Mouse (Mus musculus): Measurements from ENCODE around the gene Ppp1ca. TPM values are rescaled to one million over a fixed set of nuclear protein-coding genes. Genes with fewer than 3 reads are reported as not detected.

Ppp1ca gene
- total and polyA plus RNA-seq, 3 experiments = 389 to 635 (median 502) TPM

GRCm38 (mm10) chr19:4242416-4242815 lies 50.6 kb downstream of the Ppp1ca start:
- Histone ChIP-seq H3K79me2 (replicated peaks; ENCODE audit: control insufficient read depth, extremely low read depth, insufficient read depth, poor library complexity, severe bottlenecking) (no peaks in the 10 kb centered on the region), H3K27me3 (replicated peaks) (peaks cover 4% of the 10 kb centered on the region), H3K27ac (ENCODE audit: insufficient read depth, low read depth) (no peak overlapping the region), H3K9ac (ENCODE audit: insufficient read depth, low read depth) (no peak overlapping the region), H3K9me3 (replicated peaks; ENCODE audit: low read length) (peaks cover 2% of the 10 kb centered on the region), H3K4me1 (ENCODE audit: control insufficient read depth in 1 of 2, insufficient read depth in 2 of 2) (peaks cover 0 to 5% of the 10 kb centered on the region in 2 experiments; a peak in 2 of 4 replicates), H3K4me2 (ENCODE audit: insufficient read depth, low read depth, poor library complexity, severe bottlenecking) (no peak overlapping the region), H3K36me3 (replicated peaks in 1 of 2; ENCODE audit: control insufficient read depth in 1 of 2, insufficient read depth in 1 of 2, low read length in 1 of 2) (no peaks in the 10 kb centered on the region), H3K4me3 (replicated peaks in 1 of 3; ENCODE audit: low read depth in 2 of 3, low read length in 2 of 3, poor library complexity in 1 of 3) (no peak overlapping the region)
- TF ChIP-seq SMC3 (IDR thresholded peaks at IDR 0.05; ENCODE audit: low read depth, low read length) (peak; percentile 49), CTCF (conservative IDR thresholded peaks at IDR 0.05 in 1 of 2, IDR thresholded peaks at IDR 0.05 in 1 of 2; ENCODE audit: low read depth in 2 of 2, low read length in 2 of 2) (peak in 1 of 2 experiments; percentile 61; a peak in 2 of 4 replicates), RAD21 (IDR thresholded peaks at IDR 0.05; ENCODE audit: low read depth, low read length) (peak; percentile 37), RCOR1 (conservative IDR thresholded peaks at IDR 0.05; ENCODE audit: low read depth, low read length) (no peak)
- no peak for DNase-seq (ENCODE audit: extremely low read depth)
- in situ Hi-C loops (cut with MboI; ENCODE audit: low pct_ligation_motif_present, low pct_unique_long_range_greater_than_20kb, low sequenced_read_pairs) = no loop called here
- dilution Hi-C loops (cut with MboI; ENCODE audit: extremely low pct_ligation_motif_present, extremely low pct_unique_long_range_greater_than_20kb, low sequenced_read_pairs) = no loop called here

DNA sequence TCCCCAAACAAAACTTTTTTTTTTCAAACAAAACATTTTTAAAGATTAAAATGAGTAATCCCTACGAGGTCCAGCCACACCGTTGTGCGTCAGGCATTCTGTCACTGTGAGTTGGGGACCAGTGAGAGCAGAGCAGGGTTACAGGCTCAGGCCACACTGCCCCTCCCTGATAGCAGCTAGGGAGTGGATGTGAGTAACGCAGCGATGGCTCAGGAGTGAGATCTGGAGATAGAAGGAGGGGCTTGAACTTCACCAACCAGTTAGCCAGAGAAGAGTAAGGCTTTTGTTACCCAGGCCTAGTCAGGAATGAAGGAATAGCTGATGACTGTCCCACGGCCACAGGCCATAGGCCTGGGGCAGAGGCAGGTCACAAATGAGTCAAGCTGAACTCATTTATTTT lies 52.9 kb downstream of the Ppp1ca start:
- DNase-seq (ENCODE audit: extremely low read depth) = no peak
- dilution Hi-C loops (cut with MboI; ENCODE audit: extremely low pct_ligation_motif_present, extremely low pct_unique_long_range_greater_than_20kb, low sequenced_read_pairs) = no loop called here
- in situ Hi-C loops (cut with MboI; ENCODE audit: low pct_ligation_motif_present, low pct_unique_long_range_greater_than_20kb, low sequenced_read_pairs) = no loop called here
- Histone ChIP-seq H3K36me3 (replicated peaks in 1 of 2; ENCODE audit: control insufficient read depth in 1 of 2, insufficient read depth in 1 of 2, low read length in 1 of 2) (no peaks in the 10 kb centered on the region), H3K79me2 (replicated peaks; ENCODE audit: control insufficient read depth, extremely low read depth, insufficient read depth, poor library complexity, severe bottlenecking) (no peaks in the 10 kb centered on the region), H3K4me3 (replicated peaks in 1 of 3; ENCODE audit: low read depth in 2 of 3, low read length in 2 of 3, poor library complexity in 1 of 3) (no peak overlapping the region), H3K9ac (ENCODE audit: insufficient read depth, low read depth) (no peak overlapping the region), H3K4me2 (ENCODE audit: insufficient read depth, low read depth, poor library complexity, severe bottlenecking) (no peak overlapping the region), H3K9me3 (replicated peaks; ENCODE audit: low read length) (no peaks in the 10 kb centered on the region), H3K27me3 (replicated peaks) (peaks cover 2% of the 10 kb centered on the region), H3K4me1 (ENCODE audit: control insufficient read depth in 1 of 2, insufficient read depth in 2 of 2) (peaks cover 0 to 5% of the 10 kb centered on the region in 2 experiments; a peak in 2 of 4 replicates), H3K27ac (ENCODE audit: insufficient read depth, low read depth) (no peak overlapping the region)
- TF ChIP-seq UBTF (IDR thresholded peaks at IDR 0.05; ENCODE audit: low read depth, low read length) (no peak), SIN3A (IDR thresholded peaks at IDR 0.05; ENCODE audit: low read length) (no peak), MYC (IDR thresholded peaks at IDR 0.05; ENCODE audit: low read depth, low read length) (no peak), TCF12 (IDR thresholded peaks at IDR 0.05; ENCODE audit: low read depth, low read length) (no peak), JUND (conservative IDR thresholded peaks at IDR 0.05; ENCODE audit: low read depth, low read length) (no peak), ZNF384 (IDR thresholded peaks at IDR 0.05; ENCODE audit: low read depth, low read length) (no peak), SMC3 (IDR thresholded peaks at IDR 0.05; ENCODE audit: low read depth, low read length) (no peak), IRF4 (IDR thresholded peaks at IDR 0.05; ENCODE audit: low read depth, low read length) (no peak), MAX (IDR thresholded peaks at IDR 0.05; ENCODE audit: low read length) (no peak), ETS1 (conservative IDR thresholded peaks at IDR 0.05; ENCODE audit: low read depth, low read length) (no peak), ZMIZ1 (IDR thresholded peaks at IDR 0.05; ENCODE audit: low read depth, low read length) (no peak), RAD21 (IDR thresholded peaks at IDR 0.05; ENCODE audit: low read depth, low read length) (no peak), USF2 (conservative IDR thresholded peaks at IDR 0.05; ENCODE audit: low read depth, low read length) (no peak), MAZ (IDR thresholded peaks at IDR 0.05; ENCODE audit: low read depth, low read length) (no peak)

Other genes with a start within 250 kb of the Ppp1ca start
Only the 20 nearest of the 31 such genes appear.
- 6.0 and 21.1 TPM in 2 replicates for gene Gstp2, start 146.0 kb upstream of the Ppp1ca start, total RNA-seq (2012; rRNA removed)
- not detected in 2 replicates for gene Gstp2, start 146.0 kb upstream of the Ppp1ca start, total RNA-seq (2014; rRNA removed)
- gene Gstp2, start 146.0 kb upstream of the Ppp1ca start, polyA plus RNA-seq (2012; ENCODE audit: insufficient read length, low read depth) = 1.4 and 2.4 TPM in 2 replicates
- 0.46 and 1.4 TPM in 2 replicates for gene Gstp3, start 132.5 kb upstream of the Ppp1ca start, total RNA-seq (2012; rRNA removed)
- gene Gstp3, start 132.5 kb upstream of the Ppp1ca start, total RNA-seq (2014; rRNA removed) = not detected in 2 replicates
- not detected in 2 replicates for gene Gstp3, start 132.5 kb upstream of the Ppp1ca start, polyA plus RNA-seq (2012; ENCODE audit: insufficient read length, low read depth)
- not detected in 2 replicates for gene Cabp2, start 110.5 kb upstream of the Ppp1ca start, total RNA-seq (2012; rRNA removed)
- not detected in 2 replicates for gene Cabp2, start 110.5 kb upstream of the Ppp1ca start, total RNA-seq (2014; rRNA removed)
- not detected in 2 replicates for gene Cabp2, start 110.5 kb upstream of the Ppp1ca start, polyA plus RNA-seq (2012; ENCODE audit: insufficient read length, low read depth)
- 69.5 and 90.3 TPM in 2 replicates for gene Cdk2ap2, start 94.9 kb upstream of the Ppp1ca start, total RNA-seq (2012; rRNA removed)
- gene Cdk2ap2, start 94.9 kb upstream of the Ppp1ca start, total RNA-seq (2014; rRNA removed) = 57.0 and 63.4 TPM in 2 replicates
- gene Cdk2ap2, start 94.9 kb upstream of the Ppp1ca start, polyA plus RNA-seq (2012; ENCODE audit: insufficient read length, low read depth) = 55.6 and 67.1 TPM in 2 replicates
- gene Pitpnm1, start 92.1 kb upstream of the Ppp1ca start, total RNA-seq (2012; rRNA removed) = 43.8 and 46.1 TPM in 2 replicates
- 14.8 and 15.9 TPM in 2 replicates for gene Pitpnm1, start 92.1 kb upstream of the Ppp1ca start, total RNA-seq (2014; rRNA removed)
- gene Pitpnm1, start 92.1 kb upstream of the Ppp1ca start, polyA plus RNA-seq (2012; ENCODE audit: insufficient read length, low read depth) = 33.3 and 34.7 TPM in 2 replicates
- 37.5 and 39.7 TPM in 2 replicates for gene Aip, start 66.2 kb upstream of the Ppp1ca start, total RNA-seq (2012; rRNA removed)
- 10.8 and 11.7 TPM in 2 replicates for gene Aip, start 66.2 kb upstream of the Ppp1ca start, total RNA-seq (2014; rRNA removed)
- 64.8 and 87.9 TPM in 2 replicates for gene Aip, start 66.2 kb upstream of the Ppp1ca start, polyA plus RNA-seq (2012; ENCODE audit: insufficient read length, low read depth)
- 0.17 and 0.25 TPM in 2 replicates for gene Gpr152, start 52.3 kb upstream of the Ppp1ca start, total RNA-seq (2012; rRNA removed)
- 0.05 TPM in 1 of 2 replicates, not detected in the other for gene Gpr152, start 52.3 kb upstream of the Ppp1ca start, total RNA-seq (2014; rRNA removed)
- gene Gpr152, start 52.3 kb upstream of the Ppp1ca start, polyA plus RNA-seq (2012; ENCODE audit: insufficient read length, low read depth) = 0.71 and 0.82 TPM in 2 replicates
- gene Cabp4, start 48.0 kb upstream of the Ppp1ca start, total RNA-seq (2012; rRNA removed) = 2.8 and 3.3 TPM in 2 replicates
- gene Cabp4, start 48.0 kb upstream of the Ppp1ca start, total RNA-seq (2014; rRNA removed) = 6.4 and 6.9 TPM in 2 replicates
- gene Cabp4, start 48.0 kb upstream of the Ppp1ca start, polyA plus RNA-seq (2012; ENCODE audit: insufficient read length, low read depth) = 11.8 and 14.7 TPM in 2 replicates
- 172 and 194 TPM in 2 replicates for gene Coro1b, start 43.4 kb upstream of the Ppp1ca start, total RNA-seq (2012; rRNA removed)
- gene Coro1b, start 43.4 kb upstream of the Ppp1ca start, total RNA-seq (2014; rRNA removed) = 154 and 179 TPM in 2 replicates
- gene Coro1b, start 43.4 kb upstream of the Ppp1ca start, polyA plus RNA-seq (2012; ENCODE audit: insufficient read length, low read depth) = 265 and 293 TPM in 2 replicates
- 438 and 452 TPM in 2 replicates for gene Ptprcap, start 38.5 kb upstream of the Ppp1ca start, total RNA-seq (2012; rRNA removed)
- gene Ptprcap, start 38.5 kb upstream of the Ppp1ca start, total RNA-seq (2014; rRNA removed) = 380 and 447 TPM in 2 replicates
- gene Ptprcap, start 38.5 kb upstream of the Ppp1ca start, polyA plus RNA-seq (2012; ENCODE audit: insufficient read length, low read depth) = 296 and 343 TPM in 2 replicates
- gene Rps6kb2, start 28.7 kb upstream of the Ppp1ca start, total RNA-seq (2012; rRNA removed) = 20.7 and 25.3 TPM in 2 replicates
- 9.7 and 12.0 TPM in 2 replicates for gene Rps6kb2, start 28.7 kb upstream of the Ppp1ca start, total RNA-seq (2014; rRNA removed)
- gene Rps6kb2, start 28.7 kb upstream of the Ppp1ca start, polyA plus RNA-seq (2012; ENCODE audit: insufficient read length, low read depth) = 26.6 and 27.2 TPM in 2 replicates
- 3.4 and 4.0 TPM in 2 replicates for gene Carns1, start 16.6 kb upstream of the Ppp1ca start, total RNA-seq (2012; rRNA removed)
- gene Carns1, start 16.6 kb upstream of the Ppp1ca start, total RNA-seq (2014; rRNA removed) = 1.7 and 1.8 TPM in 2 replicates
- 3.8 and 4.4 TPM in 2 replicates for gene Carns1, start 16.6 kb upstream of the Ppp1ca start, polyA plus RNA-seq (2012; ENCODE audit: insufficient read length, low read depth)
- 46.3 and 57.8 TPM in 2 replicates for gene Tbc1d10c, start 781 bp upstream of the Ppp1ca start, total RNA-seq (2012; rRNA removed)
- 43.5 and 51.5 TPM in 2 replicates for gene Tbc1d10c, start 781 bp upstream of the Ppp1ca start, total RNA-seq (2014; rRNA removed)
- gene Tbc1d10c, start 781 bp upstream of the Ppp1ca start, polyA plus RNA-seq (2012; ENCODE audit: insufficient read length, low read depth) = 57.4 and 58.5 TPM in 2 replicates
- gene Rad9a, start 9.6 kb downstream of the Ppp1ca start, total RNA-seq (2012; rRNA removed) = 20.5 and 22.4 TPM in 2 replicates
- 11.5 and 14.3 TPM in 2 replicates for gene Rad9a, start 9.6 kb downstream of the Ppp1ca start, total RNA-seq (2014; rRNA removed)
- gene Rad9a, start 9.6 kb downstream of the Ppp1ca start, polyA plus RNA-seq (2012; ENCODE audit: insufficient read length, low read depth) = 20.0 and 21.7 TPM in 2 replicates
- gene Clcf1, start 22.2 kb downstream of the Ppp1ca start, total RNA-seq (2012; rRNA removed) = 0.29 and 1.0 TPM in 2 replicates
- gene Clcf1, start 22.2 kb downstream of the Ppp1ca start, total RNA-seq (2014; rRNA removed) = 0.28 TPM in 1 of 2 replicates, not detected in the other
- gene Clcf1, start 22.2 kb downstream of the Ppp1ca start, polyA plus RNA-seq (2012; ENCODE audit: insufficient read length, low read depth) = 0.09 TPM in 1 of 2 replicates, not detected in the other
- not detected in 2 replicates for gene AC109138.7, start 22.3 kb downstream of the Ppp1ca start, total RNA-seq (2012; rRNA removed)
- not detected in 2 replicates for gene AC109138.7, start 22.3 kb downstream of the Ppp1ca start, total RNA-seq (2014; rRNA removed)
- not detected in 2 replicates for gene AC109138.7, start 22.3 kb downstream of the Ppp1ca start, polyA plus RNA-seq (2012; ENCODE audit: insufficient read length, low read depth)
- gene Pold4, start 39.8 kb downstream of the Ppp1ca start, total RNA-seq (2012; rRNA removed) = 35.0 and 53.4 TPM in 2 replicates
- 61.5 and 76.4 TPM in 2 replicates for gene Pold4, start 39.8 kb downstream of the Ppp1ca start, total RNA-seq (2014; rRNA removed)
- gene Pold4, start 39.8 kb downstream of the Ppp1ca start, polyA plus RNA-seq (2012; ENCODE audit: insufficient read length, low read depth) = 35.1 and 36.8 TPM in 2 replicates
- 30.0 and 33.4 TPM in 2 replicates for gene Ssh3, start 77.1 kb downstream of the Ppp1ca start, total RNA-seq (2012; rRNA removed)
- gene Ssh3, start 77.1 kb downstream of the Ppp1ca start, total RNA-seq (2014; rRNA removed) = 5.6 and 6.9 TPM in 2 replicates
- 12.3 and 13.2 TPM in 2 replicates for gene Ssh3, start 77.1 kb downstream of the Ppp1ca start, polyA plus RNA-seq (2012; ENCODE audit: insufficient read length, low read depth)
- gene Ankrd13d, start 91.1 kb downstream of the Ppp1ca start, total RNA-seq (2012; rRNA removed) = 53.6 and 55.1 TPM in 2 replicates
- gene Ankrd13d, start 91.1 kb downstream of the Ppp1ca start, total RNA-seq (2014; rRNA removed) = 3.8 and 5.6 TPM in 2 replicates
- gene Ankrd13d, start 91.1 kb downstream of the Ppp1ca start, polyA plus RNA-seq (2012; ENCODE audit: insufficient read length, low read depth) = 13.2 and 17.3 TPM in 2 replicates
- gene Grk2, start 114.2 kb downstream of the Ppp1ca start, total RNA-seq (2012; rRNA removed) = 196 and 203 TPM in 2 replicates
- gene Grk2, start 114.2 kb downstream of the Ppp1ca start, total RNA-seq (2014; rRNA removed) = 118 and 119 TPM in 2 replicates
- gene Grk2, start 114.2 kb downstream of the Ppp1ca start, polyA plus RNA-seq (2012; ENCODE audit: insufficient read length, low read depth) = 191 and 193 TPM in 2 replicates

Data from CH12.LX (cell line).